26 mouse cellular contexts compared by ENCODE assay signal in genomic region chr13:30168803-30169202, GRCm38 (mm10).
"Had no signal": no experiment of that assay in that cellular context is flagged by ENCODE, and none has a peak within 500 bp of the region (broad histone marks: within the 10 kb centered on the region; RNA-seq: fewer than 3 reads in every experiment).

No protein-coding gene starts in this region.

- DNase-seq: gastrocnemius, postnatal 14 days; gastrocnemius, postnatal 36 days; heart, adult 11 months; heart, adult 2 months; heart, postnatal 4 days; kidney, adult 18-20 months; kidney, adult 8-10 months; kidney, postnatal 10 days; kidney, postnatal 25 days; kidney, postnatal 4 days; left cerebral cortex, postnatal 4 days had no signal

- H3K9me3 ChIP-seq: heart, embryonic 13.5 days; heart, embryonic 15.5 days; hindbrain, embryonic 10.5 days; hindbrain, embryonic 12.5 days; intestine, embryonic 15.5 days; limb, embryonic 13.5 days; limb, embryonic 15.5 days; liver, embryonic 12.5 days had no signal

- H3K4me1 ChIP-seq: heart, embryonic 13.5 days; heart, embryonic 15.5 days; hindbrain, embryonic 10.5 days; hindbrain, embryonic 12.5 days; intestine, embryonic 15.5 days; limb, embryonic 13.5 days; limb, embryonic 15.5 days; liver, embryonic 12.5 days had no signal

- H3K4me3 ChIP-seq: heart, adult 2 months; heart, embryonic 13.5 days; heart, embryonic 15.5 days; hindbrain, embryonic 10.5 days; hindbrain, embryonic 12.5 days; intestine, embryonic 15.5 days; layer of hippocampus, adult 2 months; left cerebral cortex, adult 2 months; limb, embryonic 13.5 days; limb, embryonic 15.5 days; liver, embryonic 12.5 days had no signal

- H3K4me2 ChIP-seq: heart, embryonic 11.5 days; heart, embryonic 13.5 days; heart, embryonic 15.5 days; hindbrain, embryonic 12.5 days; intestine, embryonic 15.5 days; limb, embryonic 13.5 days; limb, embryonic 15.5 days; liver, embryonic 12.5 days had no signal

- H3K36me3 ChIP-seq: heart, embryonic 13.5 days; heart, embryonic 15.5 days; hindbrain, embryonic 10.5 days; hindbrain, embryonic 12.5 days; intestine, embryonic 15.5 days; limb, embryonic 13.5 days; limb, embryonic 15.5 days; liver, embryonic 12.5 days had no signal

- H3K27ac ChIP-seq: heart, adult 2 months; heart, embryonic 13.5 days; heart, embryonic 15.5 days; hindbrain, embryonic 10.5 days; hindbrain, embryonic 12.5 days; intestine, embryonic 15.5 days; layer of hippocampus, adult 2 months; left cerebral cortex, adult 2 months; limb, embryonic 13.5 days; limb, embryonic 15.5 days; liver, embryonic 12.5 days; liver, embryonic 14.5 days had no signal

- H3K27me3 ChIP-seq: heart, embryonic 13.5 days; heart, embryonic 15.5 days; hindbrain, embryonic 12.5 days; intestine, embryonic 15.5 days; limb, embryonic 13.5 days; limb, embryonic 15.5 days; liver, embryonic 12.5 days had no signal

- ATAC-seq: hindbrain, embryonic 16.5 days; inflammation-experienced regulatory T-cells, adult 6 months; intestine, embryonic 15.5 days; intestine, postnatal 0 days; liver, embryonic 12.5 days had no signal

- H3K9ac ChIP-seq: heart, embryonic 13.5 days; heart, embryonic 15.5 days; hindbrain, embryonic 12.5 days; intestine, embryonic 15.5 days; limb, embryonic 13.5 days; limb, embryonic 15.5 days; liver, embryonic 12.5 days; liver, embryonic 14.5 days had no signal
